Mouse (Mus musculus): ENCODE data around the gene Mlxip. TPM values are rescaled to one million over a fixed set of nuclear protein-coding genes. Genes with fewer than 3 reads are reported as not detected.

The Mlxip gene
- total RNA-seq, 2 experiments from 2014 or later, result 11.7 to 40.0 TPM

- ATAC-seq (ENCODE audit: poor library complexity, severe bottlenecking), result peak; percentile 41
Measured at GRCm38 (mm10) chr5:123381968-123382367, 12.6 kb upstream of the Mlxip start.

DNA sequence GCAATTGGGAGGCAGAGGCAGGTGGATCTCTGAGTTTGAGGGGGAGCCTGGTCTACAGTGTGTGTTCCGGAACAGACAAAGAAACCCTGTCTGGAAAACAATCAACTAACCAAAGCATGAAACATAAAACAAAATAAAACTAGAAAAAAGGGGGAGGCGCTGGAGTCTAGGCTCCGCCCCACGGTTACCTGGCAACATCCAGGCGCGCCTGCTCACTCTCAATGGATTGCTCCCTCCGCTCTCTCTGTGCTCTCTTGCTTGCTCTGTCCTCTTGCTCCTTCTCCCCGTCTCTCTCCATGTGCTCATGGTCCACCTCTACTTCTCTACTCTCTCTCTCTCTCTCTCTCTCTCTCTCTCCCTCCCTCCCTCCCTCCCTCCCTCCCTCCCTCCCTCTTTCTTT, 11.9 kb upstream of the Mlxip start:
- no peak for ATAC-seq (ENCODE audit: poor library complexity, severe bottlenecking)

DNA sequence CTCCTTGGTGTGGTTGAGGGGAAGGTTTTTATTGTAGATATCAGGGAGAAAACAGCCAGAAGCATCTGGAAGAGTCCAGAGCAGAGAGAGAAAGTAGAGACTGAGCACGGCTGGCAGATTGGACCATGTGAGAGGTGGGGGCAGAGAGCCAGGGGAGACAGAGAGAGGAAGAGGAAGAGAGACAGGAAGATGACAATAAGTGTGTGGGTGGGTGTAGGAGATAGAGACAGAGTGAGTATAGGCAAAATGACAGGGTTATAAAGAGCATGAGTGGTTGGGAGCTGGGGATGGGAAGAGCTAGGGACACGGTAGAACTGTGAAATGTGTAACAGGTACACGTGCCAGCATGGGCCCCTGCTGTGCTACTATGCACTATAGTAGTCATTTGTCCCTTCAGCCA, 6.1 kb upstream of the Mlxip start:
- ATAC-seq (ENCODE audit: poor library complexity, severe bottlenecking), result no peak

DNA sequence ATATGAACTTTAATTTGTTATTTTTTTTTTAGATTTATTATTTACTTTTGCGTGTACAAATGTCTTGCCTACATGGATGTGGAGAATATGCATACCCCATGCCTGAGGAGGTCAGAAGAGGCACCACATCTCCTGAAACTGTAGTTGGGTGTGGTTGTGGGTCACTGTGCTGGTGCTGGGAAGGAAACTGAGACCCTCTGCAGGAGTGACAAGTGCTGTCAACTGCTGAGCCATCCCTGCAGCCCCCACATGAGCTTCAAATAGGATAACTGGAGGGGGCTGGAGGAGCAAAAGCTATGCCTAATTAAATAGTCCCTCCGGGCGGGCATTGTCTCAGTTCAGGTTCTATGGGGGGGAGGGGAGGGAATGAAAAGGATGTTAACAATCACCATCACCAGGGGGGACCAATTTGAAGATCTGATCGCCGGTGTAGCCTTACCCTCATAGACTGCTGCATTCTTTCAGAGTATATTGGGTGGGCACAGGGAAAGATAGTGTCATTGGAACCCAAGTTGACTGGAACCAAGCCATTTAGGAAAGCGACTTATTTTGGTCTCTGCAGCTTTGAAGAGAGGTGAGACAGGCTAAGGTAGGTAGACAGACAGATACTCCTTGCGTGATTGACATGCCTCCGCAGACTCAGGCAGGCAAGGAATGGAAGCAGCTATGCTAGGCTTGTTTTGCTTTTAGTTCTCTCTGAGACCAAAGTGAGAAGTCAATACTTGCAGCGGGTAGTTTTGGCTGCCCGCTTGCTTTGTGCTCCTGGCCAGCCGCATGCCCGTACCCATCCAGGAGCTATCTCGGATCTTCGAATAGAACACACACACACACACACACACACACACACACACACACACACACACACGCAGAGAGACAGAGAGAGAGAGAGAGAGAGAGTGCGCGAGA, 3.8 kb upstream of the Mlxip start:
- ATAC-seq (ENCODE audit: poor library complexity, severe bottlenecking), result no peak

DNA sequence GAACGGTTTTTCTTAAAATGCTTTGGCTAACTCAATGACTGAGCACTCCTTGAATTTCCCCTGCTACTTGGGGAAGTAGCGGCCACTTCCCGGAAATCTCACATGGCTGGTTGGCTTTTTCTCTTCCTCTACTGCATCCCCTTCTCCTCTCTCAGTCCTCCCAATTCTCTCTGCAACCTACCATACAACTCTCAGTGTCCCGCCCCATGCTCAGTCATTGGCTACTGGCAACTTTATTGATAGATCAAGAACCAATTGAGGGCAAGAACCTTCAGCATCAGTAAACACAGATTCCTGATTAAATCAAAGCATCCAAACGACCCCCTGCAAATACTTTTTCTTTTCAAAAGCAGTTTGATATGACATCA, 3.2 kb upstream of the Mlxip start:
- ATAC-seq (ENCODE audit: poor library complexity, severe bottlenecking), result no peak

GRCm38 (mm10) chr5:123393786-123394302, 754 bp upstream of the Mlxip start:
- no peak for ATAC-seq (ENCODE audit: poor library complexity, severe bottlenecking)

DNA sequence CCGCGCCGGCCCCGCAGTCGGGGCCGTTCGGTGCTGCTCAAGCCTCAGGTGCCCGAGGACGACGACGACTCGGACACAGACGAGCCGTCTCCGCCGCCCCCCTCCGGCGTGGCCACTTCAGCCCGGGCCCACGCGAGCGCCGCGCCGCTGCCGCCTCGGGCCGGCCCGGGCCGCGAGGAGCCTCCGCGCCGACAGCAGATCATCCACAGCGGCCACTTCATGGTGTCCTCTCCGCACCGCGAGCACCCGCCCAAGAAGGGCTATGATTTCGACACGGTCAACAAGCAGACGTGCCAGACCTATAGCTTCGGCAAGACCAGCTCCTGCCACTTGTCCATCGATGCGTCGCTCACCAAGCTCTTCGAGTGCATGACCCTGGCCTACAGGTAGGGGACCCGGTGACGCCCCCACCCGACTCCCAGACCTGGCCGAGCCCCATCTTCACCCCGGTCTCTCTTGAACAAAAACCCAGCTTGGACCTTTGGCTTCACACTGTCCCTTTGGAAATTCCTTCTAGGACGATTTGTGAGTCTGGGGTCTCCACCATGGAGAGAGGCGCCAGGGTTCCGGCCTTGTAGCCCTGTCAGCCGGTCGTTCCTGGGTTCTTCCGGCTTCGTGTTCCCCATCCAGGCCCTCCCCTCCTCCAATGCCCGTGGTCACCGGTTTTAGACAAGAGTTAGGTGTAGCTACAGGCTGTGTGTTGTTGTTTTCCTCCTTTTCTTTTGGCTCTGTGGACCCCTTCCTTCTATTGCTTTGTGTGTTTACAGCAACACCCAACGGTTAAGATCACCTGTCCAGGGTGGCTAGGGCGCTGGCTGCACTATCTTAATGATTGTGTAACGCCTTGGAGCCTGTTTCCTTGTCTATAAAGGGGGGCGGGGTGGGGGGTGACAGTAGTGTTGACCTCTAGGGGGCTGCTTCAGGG, 621 bp downstream of the Mlxip start:
- ATAC-seq (ENCODE audit: poor library complexity, severe bottlenecking), result peak; percentile 28

GRCm38 (mm10) chr5:123396901-123397464, 2.4 kb downstream of the Mlxip start:
- no peak for ATAC-seq (ENCODE audit: poor library complexity, severe bottlenecking)

DNA sequence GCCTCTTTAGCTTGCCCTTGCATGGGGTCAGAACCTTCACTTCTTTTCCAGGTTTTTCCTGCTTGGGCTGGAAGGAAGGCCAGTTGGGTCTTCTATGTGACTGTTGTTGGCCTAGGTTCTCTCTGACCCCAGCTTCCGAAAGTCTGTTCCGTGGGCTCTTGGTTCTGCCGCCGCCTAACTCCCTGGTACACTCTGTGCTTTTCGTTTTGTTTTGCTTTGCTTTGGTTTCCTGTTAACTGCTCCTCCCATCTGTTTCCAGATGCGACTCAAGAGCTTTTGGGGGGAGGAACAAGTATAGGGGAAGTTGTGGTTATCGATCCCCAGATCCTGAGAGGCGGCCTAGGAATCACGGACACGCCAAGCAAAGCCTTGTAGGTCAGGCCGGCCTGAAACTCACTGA, 3.2 kb downstream of the Mlxip start:
- peak; percentile 4; the same call in 1 of the 2 replicates for ATAC-seq (ENCODE audit: poor library complexity, severe bottlenecking)

DNA sequence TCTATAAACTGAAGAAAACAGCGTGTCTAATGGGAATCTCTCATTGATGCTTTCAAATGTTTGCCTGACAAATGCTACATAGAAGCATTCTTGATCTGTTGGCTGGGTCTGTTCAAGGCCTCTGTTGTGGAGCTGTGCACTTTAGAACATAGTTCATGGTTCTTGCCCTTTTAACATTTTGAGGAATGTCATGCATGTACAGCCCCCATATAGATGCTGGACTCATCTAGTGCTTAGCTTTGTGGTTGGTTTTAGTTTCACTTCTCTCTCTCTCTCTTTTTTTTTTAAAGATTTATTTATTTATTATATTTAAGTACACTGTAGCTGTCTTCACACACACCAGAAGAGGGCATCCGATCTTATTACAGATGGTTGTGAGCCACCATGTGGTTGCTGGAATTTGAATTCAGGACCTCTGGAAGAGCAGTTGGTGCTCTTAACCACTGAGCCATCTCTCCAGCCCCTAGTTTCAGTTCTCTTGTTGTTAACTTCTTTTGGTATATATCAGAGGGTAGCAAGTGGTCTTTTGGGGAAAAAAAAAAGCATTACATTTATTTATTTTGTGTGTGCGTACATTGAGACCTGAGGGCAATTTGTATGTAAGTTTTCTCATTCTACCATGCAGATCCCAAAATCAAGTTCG, 4.4 kb downstream of the Mlxip start:
- no peak for ATAC-seq (ENCODE audit: poor library complexity, severe bottlenecking)

- no peak for ATAC-seq (ENCODE audit: poor library complexity, severe bottlenecking)
Measured at GRCm38 (mm10) chr5:123404480-123404879, 9.9 kb downstream of the Mlxip start.

GRCm38 (mm10) chr5:123406952-123407351, 12.4 kb downstream of the Mlxip start:
- ATAC-seq (ENCODE audit: poor library complexity, severe bottlenecking), result no peak

- ATAC-seq (ENCODE audit: poor library complexity, severe bottlenecking), result no peak
Measured at GRCm38 (mm10) chr5:123408176-123408575, 13.6 kb downstream of the Mlxip start.

DNA sequence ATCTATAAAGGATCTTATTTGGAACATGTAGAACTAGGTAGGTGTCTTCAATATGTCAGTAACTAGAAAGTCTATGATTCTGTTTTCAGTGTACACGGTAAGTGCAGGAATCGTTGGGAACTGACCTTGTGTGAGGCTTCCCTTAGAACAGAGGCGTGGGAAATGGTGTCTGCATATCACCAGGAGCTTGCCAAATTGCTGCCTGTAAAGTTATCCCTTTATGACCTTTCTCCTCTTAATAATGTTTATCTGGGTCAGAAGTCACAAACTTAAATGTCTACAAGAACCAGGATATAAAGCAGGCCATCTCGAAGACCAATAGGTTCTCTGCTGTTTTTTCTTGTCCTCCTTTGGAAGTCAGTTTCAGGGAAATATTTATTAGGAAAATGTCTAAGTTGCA, 17.6 kb downstream of the Mlxip start:
- no peak for ATAC-seq (ENCODE audit: poor library complexity, severe bottlenecking)

DNA sequence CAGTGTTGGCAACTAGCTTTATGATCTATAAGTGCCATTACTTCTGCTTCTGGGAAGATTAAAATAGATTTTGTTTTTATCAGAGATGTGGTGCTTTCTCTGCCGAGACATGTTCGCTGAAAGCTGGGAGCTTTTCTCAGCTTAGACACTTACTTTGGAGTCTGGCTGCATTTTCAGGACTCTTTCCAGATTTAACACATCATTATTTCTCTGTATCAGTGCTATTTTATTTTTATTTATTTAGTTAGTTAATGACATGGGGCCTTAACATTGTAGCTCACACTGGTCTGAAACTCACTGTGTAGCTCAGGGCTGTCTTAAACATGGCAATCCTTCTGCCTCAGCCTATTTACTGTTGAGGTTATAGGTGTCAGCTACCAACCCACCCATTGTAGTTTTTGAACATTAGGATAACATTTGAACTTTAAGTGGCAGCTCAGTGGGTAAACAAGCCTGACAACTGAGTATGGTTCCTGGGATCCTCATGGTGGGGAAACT, 19.3 kb downstream of the Mlxip start:
- no peak for ATAC-seq (ENCODE audit: poor library complexity, severe bottlenecking)

DNA sequence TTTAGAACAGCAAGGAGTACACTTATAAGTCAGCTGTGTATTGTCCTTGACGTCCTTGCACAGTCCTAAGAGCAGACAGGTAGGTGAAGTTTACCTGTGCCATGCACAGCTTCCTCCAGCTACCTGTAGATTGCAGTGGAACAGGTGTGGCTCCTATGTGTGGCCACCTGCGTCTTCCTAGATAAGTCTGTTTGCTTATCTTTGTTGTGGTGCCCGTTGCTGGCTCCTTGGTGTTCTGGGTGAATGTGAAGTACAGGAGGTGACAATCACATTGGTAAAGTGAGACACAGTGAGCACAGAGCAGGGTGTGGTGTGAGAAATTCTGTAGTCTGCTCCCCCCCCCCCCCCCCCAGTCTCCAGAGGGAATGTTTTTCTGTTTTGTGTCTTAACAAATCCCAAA, 21.6 kb downstream of the Mlxip start:
- ATAC-seq (ENCODE audit: poor library complexity, severe bottlenecking), result no peak

DNA sequence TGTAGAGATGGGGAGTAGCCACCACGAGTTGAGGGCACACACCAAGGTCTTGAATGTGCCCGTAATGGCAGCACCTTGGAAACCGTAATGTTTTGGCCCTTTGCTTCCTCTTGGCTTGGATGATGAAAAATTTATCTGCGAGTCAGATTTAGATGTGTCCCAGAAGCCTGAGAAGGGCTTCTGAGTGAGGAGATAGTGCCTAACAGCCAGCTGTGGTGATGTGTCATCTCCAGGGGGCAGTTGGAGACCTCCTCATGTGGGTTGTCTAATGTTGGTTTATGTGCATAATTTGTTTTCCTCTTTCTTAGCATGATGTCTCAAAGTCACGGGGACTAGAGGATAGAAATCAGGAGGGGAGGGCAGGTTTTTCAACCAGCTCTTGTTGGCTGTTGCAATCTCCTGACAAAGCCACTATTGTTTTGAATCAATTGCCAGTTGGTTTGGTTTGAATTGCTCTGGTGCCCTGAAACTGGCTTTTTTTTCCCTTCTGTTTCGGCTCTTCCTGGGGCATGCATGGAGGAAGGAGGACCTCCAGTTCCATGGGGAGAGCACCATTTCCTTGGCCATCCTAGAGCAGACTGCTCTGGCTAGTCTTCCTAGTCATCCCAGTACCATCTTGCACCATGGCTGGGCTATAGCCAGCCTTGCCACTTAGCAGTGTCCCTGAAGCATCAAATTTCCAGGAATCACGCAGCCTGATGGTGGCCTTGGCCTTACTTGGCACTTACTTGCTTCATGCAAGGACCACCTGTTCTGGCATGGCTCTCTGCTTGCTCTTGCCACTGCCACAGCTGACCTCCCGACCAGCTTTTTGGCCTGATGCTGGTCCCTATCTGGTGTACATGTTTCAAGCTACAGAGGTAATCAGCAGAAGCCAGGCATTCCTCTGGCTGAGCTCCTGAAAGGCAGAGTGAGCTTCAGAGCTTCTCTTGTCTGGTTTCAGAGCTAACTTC, 22.2 kb downstream of the Mlxip start:
- ATAC-seq (ENCODE audit: poor library complexity, severe bottlenecking), result no peak

GRCm38 (mm10) chr5:123423885-123424284, 29.3 kb downstream of the Mlxip start:
- ATAC-seq (ENCODE audit: poor library complexity, severe bottlenecking), result no peak

DNA sequence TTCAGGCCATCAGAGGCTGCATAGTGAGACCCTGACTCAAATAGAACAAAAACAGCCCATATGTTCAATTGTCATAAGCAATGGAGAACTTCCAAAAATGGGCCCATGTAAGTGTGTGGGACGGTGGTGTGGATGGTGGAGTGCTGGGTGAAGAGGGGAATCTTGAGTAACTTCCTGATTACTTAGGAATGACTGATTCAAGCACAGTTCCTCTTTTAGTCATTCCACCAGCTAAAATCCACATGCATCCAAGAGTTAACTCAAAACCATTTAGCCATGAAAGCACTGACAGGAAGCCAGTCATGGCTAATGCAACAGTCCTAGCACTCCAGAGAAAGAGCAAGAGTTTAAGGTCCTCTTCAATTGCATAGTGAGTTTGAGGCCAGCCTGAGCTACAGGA, 33.0 kb downstream of the Mlxip start:
- ATAC-seq (ENCODE audit: poor library complexity, severe bottlenecking), result peak; percentile 89
